ENCODE assay signal across 8 mouse cellular contexts in the genomic region with DNA sequence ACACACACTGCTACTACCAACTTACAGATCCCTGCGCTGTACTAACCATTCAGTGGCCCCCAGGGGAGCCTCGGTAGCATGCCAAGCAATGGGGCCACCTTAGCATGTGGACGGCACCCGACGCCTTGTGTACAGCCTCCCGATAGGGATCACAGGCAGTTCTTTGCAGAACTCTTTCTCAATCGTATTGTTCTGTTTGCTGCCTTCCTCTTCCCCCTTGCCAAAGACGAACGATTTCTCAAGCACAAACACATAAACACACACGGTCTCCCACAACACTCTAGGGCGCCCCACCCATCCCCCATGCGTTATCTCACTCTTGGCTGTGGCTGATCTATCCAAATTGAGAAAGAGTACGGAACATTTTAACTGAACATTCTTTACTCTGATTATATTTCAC.
DNase-seq lines count a peak whose midpoint lies in the region; ATAC-seq and TF ChIP-seq lines count a peak whose summit lies in the region.

No protein-coding gene starts in this region.

- H3K9ac ChIP-seq in lung, embryonic 15.5 days, result no peak overlapping the region
- H3K9ac ChIP-seq in forebrain, embryonic 15.5 days (replicated peaks), result no peak overlapping the region
- H3K9ac ChIP-seq in hindbrain, postnatal 0 days (replicated peaks; ENCODE audit: low read length), result no peak overlapping the region

- peaks cover 42% of the 10 kb centered on the region for H3K4me1 ChIP-seq in lung, embryonic 15.5 days
- peaks cover 17% of the 10 kb centered on the region for H3K4me1 ChIP-seq in forebrain, embryonic 15.5 days
- H3K4me1 ChIP-seq in hindbrain, postnatal 0 days (ENCODE audit: insufficient read depth, low read length), result peaks cover 20% of the 10 kb centered on the region

- no peaks in the 10 kb centered on the region for H3K36me3 ChIP-seq in lung, embryonic 15.5 days
- H3K36me3 ChIP-seq in forebrain, embryonic 15.5 days, result no peaks in the 10 kb centered on the region
- H3K36me3 ChIP-seq in hindbrain, postnatal 0 days (ENCODE audit: insufficient read depth, low read length), result no peaks in the 10 kb centered on the region

- H3K27ac ChIP-seq in lung, embryonic 15.5 days, result peak overlapping the region; percentile 77
- no peak overlapping the region for H3K27ac ChIP-seq in forebrain, embryonic 15.5 days (replicated peaks)
- no peak overlapping the region for H3K27ac ChIP-seq in hindbrain, postnatal 0 days

- H3K27me3 ChIP-seq in lung, embryonic 15.5 days, result no peaks in the 10 kb centered on the region
- no peaks in the 10 kb centered on the region for H3K27me3 ChIP-seq in forebrain, embryonic 15.5 days
- no peaks in the 10 kb centered on the region for H3K27me3 ChIP-seq in hindbrain, postnatal 0 days (ENCODE audit: insufficient read depth, low read length)

- no peak overlapping the region for H3K4me2 ChIP-seq in lung, embryonic 15.5 days
- no peak overlapping the region for H3K4me2 ChIP-seq in forebrain, embryonic 15.5 days (replicated peaks)
- no peak overlapping the region for H3K4me2 ChIP-seq in hindbrain, postnatal 0 days (ENCODE audit: low read depth, low read length)

- H3K9me3 ChIP-seq in lung, embryonic 15.5 days, result no peaks in the 10 kb centered on the region
- H3K9me3 ChIP-seq in forebrain, embryonic 15.5 days, result no peaks in the 10 kb centered on the region
- H3K9me3 ChIP-seq in hindbrain, postnatal 0 days (ENCODE audit: low read length), result no peaks in the 10 kb centered on the region

- peak; percentile 63 for DNase-seq in ovary, adult 18-20 months (ENCODE audit: low spot score)
- DNase-seq in ovary, postnatal 10 days (ENCODE audit: low spot score), result no peak
- peak; percentile 65 to 76 for DNase-seq in urinary bladder, postnatal 4 days (ENCODE audit: low spot score in 2 of 2)
- DNase-seq in hindbrain, postnatal 0 days (ENCODE audit: low spot score), result no peak
- no peak for DNase-seq in retina, embryonic 14.5 days (ENCODE audit: low spot score)

- whole genome bisulfite sequencing in lung, embryonic 15.5 days, result 36% methylated on average over 13 of the region's 13 CpGs
- WGBS in forebrain, embryonic 15.5 days, result 80% methylated on average over 13 of the region's 13 CpGs
- 76% methylated on average over 13 of the region's 13 CpGs for WGBS in hindbrain, postnatal 0 days

- H3K4me3 ChIP-seq in lung, embryonic 15.5 days, result no peak overlapping the region
- no peak overlapping the region for H3K4me3 ChIP-seq in forebrain, embryonic 15.5 days
- no peak overlapping the region for H3K4me3 ChIP-seq in hindbrain, postnatal 0 days (ENCODE audit: low read length)

- TF ChIP-seq CTCF in hindbrain, postnatal 0 days (IDR thresholded peaks at IDR 0.05; ENCODE audit: low read depth), result no peak

- peak; percentile 95 for ATAC-seq in granulocyte monocyte progenitor cell, adult 5-6 weeks (replicated peaks; ENCODE audit: poor library complexity, severe bottlenecking)
- peak; percentile 39; the same call in 1 of the 2 replicates for ATAC-seq in lung, embryonic 15.5 days (ENCODE audit: borderline replicate concordance, extremely low read depth, low FRiP score, low TSS enrichment)
- no peak for ATAC-seq in forebrain, embryonic 15.5 days (replicated peaks)
- no peak for ATAC-seq in hindbrain, postnatal 0 days

Comparison
In these comparisons a context has a peak if more than half of its experiments do, and no peak if none do; other contexts are left out.
1. DNase-seq: peak in ovary, adult 18-20 months (single experiment) and urinary bladder, postnatal 4 days (2 of 2); none in ovary, postnatal 10 days (single experiment), hindbrain, postnatal 0 days (single experiment) and retina, embryonic 14.5 days (single experiment).
2. ATAC-seq: peak in granulocyte monocyte progenitor cell, adult 5-6 weeks (single experiment) and lung, embryonic 15.5 days (single experiment); none in forebrain, embryonic 15.5 days (single experiment) and hindbrain, postnatal 0 days (single experiment).